Mouse (Mus musculus) erythroblast, embryonic 14.5 days (primary cell): ENCODE measurements around the gene BC067074.

ENCODE experiments used
- GATA1 ChIP-seq: IDR thresholded peaks from 2 replicates; pipeline ENCODE4 v1.6.1; 2012; ENCODE audit warnings: low read length, inconsistent platforms, mixed read lengths
- TAL1 ChIP-seq: IDR thresholded peaks from 3 replicates; pipeline ENCODE4 v1.6.1; 2012; ENCODE audit warnings: low read length, inconsistent platforms, mixed read lengths

DNA sequence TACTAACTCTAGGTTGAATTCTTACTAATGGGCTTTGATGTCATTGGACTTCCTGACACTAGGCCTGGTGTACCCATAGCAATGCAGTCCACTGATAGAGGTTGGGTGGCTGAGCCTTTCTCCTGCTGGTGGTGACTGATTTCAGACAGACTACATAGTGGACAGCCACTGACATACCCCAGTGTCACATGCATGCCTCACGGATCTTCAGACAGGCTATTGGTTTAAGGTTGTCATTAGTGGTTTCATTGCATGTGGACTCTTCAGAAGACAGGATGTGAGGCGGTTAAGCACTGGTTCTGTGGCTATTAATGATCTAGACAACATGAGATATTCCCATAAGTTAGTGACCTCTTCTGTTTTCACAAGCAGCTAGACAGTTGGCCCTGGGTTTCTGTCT is 89.2 kb downstream of the BC067074 start:
- TF ChIP-seq GATA1 (no peak), TAL1 (no peak)
